Mouse (Mus musculus): ENCODE data around the gene D17H6S53E. TPM values are rescaled to one million over a fixed set of nuclear protein-coding genes. Genes with fewer than 3 reads are reported as not detected.

The D17H6S53E gene
- polyA plus RNA-seq, 1 experiment from 2014 or later: 10.1 TPM

- H3K9ac ChIP-seq (ENCODE audit: low read length): peak overlapping the region; percentile 100
- peak overlapping the region; percentile 86 to 99 for H3K27ac ChIP-seq (replicated peaks in 1 of 2; ENCODE audit: control insufficient read depth in 1 of 2, insufficient read depth in 1 of 2, low read depth in 2 of 2, low read length in 2 of 2)
- no peak for ATAC-seq (ENCODE audit: insufficient number of reproducible peaks, insufficient read depth, low FRiP score, low read depth)
- WGBS: 6% methylated on average over 8 of the region's 8 CpGs
- H3K9me3 ChIP-seq (ENCODE audit: control insufficient read depth, low read length): no peaks in the 10 kb centered on the region
- no peaks in the 10 kb centered on the region for H3K27me3 ChIP-seq (ENCODE audit: control insufficient read depth, insufficient read depth, low read length)
- peak overlapping the region; percentile 85 for H3K4me2 ChIP-seq (ENCODE audit: low read length)
- peaks cover 10 to 31% of the 10 kb centered on the region in 2 experiments for H3K4me1 ChIP-seq (ENCODE audit: control insufficient read depth in 2 of 2, insufficient read depth in 2 of 2, low read length in 2 of 2)
- peaks cover 37% of the 10 kb centered on the region for H3K36me3 ChIP-seq (ENCODE audit: control insufficient read depth, insufficient read depth, low read length)
- H3K4me3 ChIP-seq (ENCODE audit: control insufficient read depth in 1 of 2, insufficient read depth in 1 of 2, low read depth in 1 of 2, low read length in 2 of 2): peak overlapping the region; percentile 94 to 100
Measured at GRCm38 (mm10) chr17:35163326-35164081, 37.3 kb downstream of the D17H6S53E start.

GRCm38 (mm10) chr17:35164218-35164567, 38.0 kb downstream of the D17H6S53E start:
- Histone ChIP-seq H3K27me3 (ENCODE audit: control insufficient read depth, insufficient read depth, low read length) (no peaks in the 10 kb centered on the region), H3K27ac (replicated peaks in 1 of 2; ENCODE audit: control insufficient read depth in 1 of 2, insufficient read depth in 1 of 2, low read depth in 2 of 2, low read length in 2 of 2) (peak overlapping the region; percentile 86 to 99), H3K9ac (ENCODE audit: low read length) (peak overlapping the region; percentile 100), H3K9me3 (ENCODE audit: control insufficient read depth, low read length) (no peaks in the 10 kb centered on the region), H3K4me2 (ENCODE audit: low read length) (peak overlapping the region; percentile 85), H3K36me3 (ENCODE audit: control insufficient read depth, insufficient read depth, low read length) (peaks cover 31% of the 10 kb centered on the region), H3K4me3 (ENCODE audit: control insufficient read depth in 1 of 2, insufficient read depth in 1 of 2, low read depth in 1 of 2, low read length in 2 of 2) (peak overlapping the region; percentile 94 to 100), H3K4me1 (ENCODE audit: control insufficient read depth in 2 of 2, insufficient read depth in 2 of 2, low read length in 2 of 2) (peaks cover 10 to 31% of the 10 kb centered on the region in 2 experiments)
- WGBS: under 1% methylated on average over 25 of the region's 28 CpGs
- peak; percentile 0; the same call in 1 of the 2 replicates for ATAC-seq (ENCODE audit: insufficient number of reproducible peaks, insufficient read depth, low FRiP score, low read depth)

- Histone ChIP-seq H3K9me3 (ENCODE audit: control insufficient read depth, low read length) (no peaks in the 10 kb centered on the region), H3K27me3 (ENCODE audit: control insufficient read depth, insufficient read depth, low read length) (no peaks in the 10 kb centered on the region), H3K4me1 (ENCODE audit: control insufficient read depth in 2 of 2, insufficient read depth in 2 of 2, low read length in 2 of 2) (peaks cover 10 to 31% of the 10 kb centered on the region in 2 experiments), H3K9ac (ENCODE audit: low read length) (peak within 1 kb of the TSS; percentile 100), H3K4me3 (ENCODE audit: control insufficient read depth in 1 of 2, insufficient read depth in 1 of 2, low read depth in 1 of 2, low read length in 2 of 2) (peak within 1 kb of the TSS; percentile 94 to 100), H3K36me3 (ENCODE audit: control insufficient read depth, insufficient read depth, low read length) (peaks cover 24% of the 10 kb centered on the region), H3K4me2 (ENCODE audit: low read length) (peak within 1 kb of the TSS; percentile 85), H3K27ac (replicated peaks in 1 of 2; ENCODE audit: control insufficient read depth in 1 of 2, insufficient read depth in 1 of 2, low read depth in 2 of 2, low read length in 2 of 2) (peak within 1 kb of the TSS; percentile 99 to 100)
- under 1% methylated on average over 70 of the region's 89 CpGs for WGBS
- ATAC-seq (ENCODE audit: insufficient number of reproducible peaks, insufficient read depth, low FRiP score, low read depth): peak; percentile 94
Measured at GRCm38 (mm10) chr17:35164568-35165450, 38.6 kb downstream of the D17H6S53E start, which contains the start of gene Prrc2a. Gene Prrc2a, minus strand, starts transcription at chr17:35164897.

GRCm38 (mm10) chr17:35165451-35166155, 39.4 kb downstream of the D17H6S53E start:
- H3K27me3 ChIP-seq (ENCODE audit: control insufficient read depth, insufficient read depth, low read length): no peaks in the 10 kb centered on the region
- H3K9ac ChIP-seq (ENCODE audit: low read length): peak overlapping the region; percentile 70
- peaks cover 16% of the 10 kb centered on the region for H3K36me3 ChIP-seq (ENCODE audit: control insufficient read depth, insufficient read depth, low read length)
- peak overlapping the region; percentile 72 for H3K4me2 ChIP-seq (ENCODE audit: low read length)
- no peak for ATAC-seq (ENCODE audit: insufficient number of reproducible peaks, insufficient read depth, low FRiP score, low read depth)
- H3K4me1 ChIP-seq (ENCODE audit: control insufficient read depth in 2 of 2, insufficient read depth in 2 of 2, low read length in 2 of 2): peaks cover 10 to 31% of the 10 kb centered on the region in 2 experiments
- no peaks in the 10 kb centered on the region for H3K9me3 ChIP-seq (ENCODE audit: control insufficient read depth, low read length)
- WGBS: 24% methylated on average over 12 of the region's 12 CpGs
- peak overlapping the region; percentile 81 to 100 for H3K4me3 ChIP-seq (ENCODE audit: control insufficient read depth in 1 of 2, insufficient read depth in 1 of 2, low read depth in 1 of 2, low read length in 2 of 2)
- H3K27ac ChIP-seq (replicated peaks in 1 of 2; ENCODE audit: control insufficient read depth in 1 of 2, insufficient read depth in 1 of 2, low read depth in 2 of 2, low read length in 2 of 2): peak overlapping the region; percentile 99 to 100

GRCm38 (mm10) chr17:35166352-35167035, 40.3 kb downstream of the D17H6S53E start:
- H3K27ac ChIP-seq (replicated peaks in 1 of 2; ENCODE audit: control insufficient read depth in 1 of 2, insufficient read depth in 1 of 2, low read depth in 2 of 2, low read length in 2 of 2): no peak overlapping the region; a peak in 1 of 4 replicates
- WGBS: 74% methylated on average over 8 of the region's 8 CpGs
- peaks cover 8% of the 10 kb centered on the region for H3K36me3 ChIP-seq (ENCODE audit: control insufficient read depth, insufficient read depth, low read length)
- H3K4me3 ChIP-seq (ENCODE audit: control insufficient read depth in 1 of 2, insufficient read depth in 1 of 2, low read depth in 1 of 2, low read length in 2 of 2): no peak overlapping the region
- peak overlapping the region; percentile 72; the same call in 1 of the 2 replicates for H3K4me2 ChIP-seq (ENCODE audit: low read length)
- ATAC-seq (ENCODE audit: insufficient number of reproducible peaks, insufficient read depth, low FRiP score, low read depth): no peak
- no peaks in the 10 kb centered on the region for H3K9me3 ChIP-seq (ENCODE audit: control insufficient read depth, low read length)
- H3K4me1 ChIP-seq (ENCODE audit: control insufficient read depth in 2 of 2, insufficient read depth in 2 of 2, low read length in 2 of 2): peaks cover 10 to 30% of the 10 kb centered on the region in 2 experiments
- no peak overlapping the region for H3K9ac ChIP-seq (ENCODE audit: low read length)
- H3K27me3 ChIP-seq (ENCODE audit: control insufficient read depth, insufficient read depth, low read length): no peaks in the 10 kb centered on the region

GRCm38 (mm10) chr17:35167794-35168193, 41.6 kb downstream of the D17H6S53E start:
- Histone ChIP-seq H3K9me3 (ENCODE audit: control insufficient read depth, low read length) (no peaks in the 10 kb centered on the region), H3K4me2 (ENCODE audit: low read length) (no peak overlapping the region), H3K4me3 (ENCODE audit: control insufficient read depth in 1 of 2, insufficient read depth in 1 of 2, low read depth in 1 of 2, low read length in 2 of 2) (no peak overlapping the region), H3K9ac (ENCODE audit: low read length) (no peak overlapping the region), H3K36me3 (ENCODE audit: control insufficient read depth, insufficient read depth, low read length) (no peaks in the 10 kb centered on the region), H3K4me1 (ENCODE audit: control insufficient read depth in 2 of 2, insufficient read depth in 2 of 2, low read length in 2 of 2) (peaks cover 6 to 17% of the 10 kb centered on the region in 2 experiments), H3K27me3 (ENCODE audit: control insufficient read depth, insufficient read depth, low read length) (no peaks in the 10 kb centered on the region), H3K27ac (replicated peaks in 1 of 2; ENCODE audit: control insufficient read depth in 1 of 2, insufficient read depth in 1 of 2, low read depth in 2 of 2, low read length in 2 of 2) (no peak overlapping the region)
- no peak for ATAC-seq (ENCODE audit: insufficient number of reproducible peaks, insufficient read depth, low FRiP score, low read depth)
- 79% methylated on average over 7 of the region's 7 CpGs for WGBS

All from heart, embryonic 14.5 days (tissue).